Mouse (Mus musculus) megakaryocyte progenitor cell, adult 5-6 weeks (primary cell): ENCODE measurements around the gene Tbc1d12. TPM values are rescaled to one million over a fixed set of nuclear protein-coding genes. Genes with fewer than 3 reads are reported as not detected.

Experiments used
- ATAC-seq: replicated peaks from 2 replicates; pipeline ENCODE4 v1.8.0; 2016; ENCODE audit warnings: mild to moderate bottlenecking, moderate TSS enrichment, inconsistent platforms; ENCODE audit not compliant: poor library complexity
- total RNA-seq, 2 experiments: library from RNA; stranded (forward) in 1 of 2; stranded (reverse) in 1 of 2; fragments of 157-497, 149-512 nt in 1 of 2; fragments of 200-1000 nt in 1 of 2; gene quantifications; 2 replicates each; pipeline versions ENCODE4 v1.2.3 to v1.2.4; 2015 to 2017

Tbc1d12 gene
- total RNA-seq, 2 experiments from 2014 or later = 2.0 to 3.0 TPM

GRCm38 (mm10) chr19:38913786-38914185, 77.4 kb downstream of the Tbc1d12 start:
- ATAC-seq = no peak

- no peak for ATAC-seq
These were observed 78.5 kb downstream of the Tbc1d12 start for GRCm38 (mm10) chr19:38914926-38915325.

DNA sequence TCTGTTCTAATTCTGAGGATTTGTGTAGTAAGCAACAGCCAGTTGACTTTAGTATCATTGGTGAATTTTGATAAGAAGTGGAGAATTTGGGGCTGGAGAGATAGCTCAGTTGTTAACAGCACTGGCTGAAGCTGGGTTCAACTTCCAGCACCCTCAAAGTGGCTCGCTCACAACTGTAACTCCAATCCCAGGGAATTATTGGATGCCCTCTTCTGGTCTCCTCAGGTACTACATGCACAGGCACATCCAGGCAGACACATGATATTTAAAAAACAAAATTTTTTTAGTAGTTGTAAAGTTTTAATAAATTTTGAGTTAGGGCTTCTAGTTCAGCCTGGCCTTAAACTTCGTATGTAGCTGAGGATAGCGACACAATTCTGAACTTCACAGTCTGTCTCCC, 79.3 kb downstream of the Tbc1d12 start:
- peak; percentile 94 for ATAC-seq

GRCm38 (mm10) chr19:38928481-38929158, 92.2 kb downstream of the Tbc1d12 start:
- ATAC-seq = no peak

DNA sequence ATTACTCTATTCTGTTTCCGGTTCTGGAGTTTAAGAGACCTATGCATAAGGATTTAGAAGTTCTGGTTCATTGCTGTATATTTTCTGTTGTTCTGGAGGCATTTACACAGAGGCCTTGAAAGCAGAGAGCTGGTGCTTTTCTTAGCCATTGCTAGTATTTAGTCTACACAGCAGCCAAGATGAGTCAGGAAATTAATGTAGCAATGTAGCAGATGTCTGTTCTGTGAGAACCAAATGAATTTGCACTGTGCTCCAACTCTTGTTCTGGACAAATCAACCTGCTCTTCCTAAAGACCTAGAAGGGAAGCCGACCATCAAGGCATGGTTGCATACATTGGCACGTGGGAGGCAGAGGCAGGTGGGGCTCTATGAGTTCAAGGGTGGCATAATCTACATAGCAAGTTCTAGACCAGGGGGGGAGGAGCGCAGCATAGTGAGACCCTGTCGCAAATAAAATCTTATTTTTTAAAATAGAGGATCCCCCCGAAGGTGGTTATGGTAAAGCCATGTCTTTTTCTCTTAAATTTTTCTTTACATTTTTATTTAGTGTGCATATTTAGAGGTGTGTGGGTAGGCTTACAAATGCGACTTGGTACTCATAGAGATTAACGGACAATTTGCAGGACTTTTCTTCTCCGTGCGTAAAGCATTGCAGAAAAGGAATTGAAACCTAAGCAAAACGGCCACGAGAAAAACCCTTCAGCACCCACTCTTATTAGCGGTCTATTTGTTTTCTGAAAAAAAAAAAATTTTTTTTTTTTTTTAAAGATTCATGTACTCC, 93.3 kb downstream of the Tbc1d12 start:
- ATAC-seq = no peak

DNA sequence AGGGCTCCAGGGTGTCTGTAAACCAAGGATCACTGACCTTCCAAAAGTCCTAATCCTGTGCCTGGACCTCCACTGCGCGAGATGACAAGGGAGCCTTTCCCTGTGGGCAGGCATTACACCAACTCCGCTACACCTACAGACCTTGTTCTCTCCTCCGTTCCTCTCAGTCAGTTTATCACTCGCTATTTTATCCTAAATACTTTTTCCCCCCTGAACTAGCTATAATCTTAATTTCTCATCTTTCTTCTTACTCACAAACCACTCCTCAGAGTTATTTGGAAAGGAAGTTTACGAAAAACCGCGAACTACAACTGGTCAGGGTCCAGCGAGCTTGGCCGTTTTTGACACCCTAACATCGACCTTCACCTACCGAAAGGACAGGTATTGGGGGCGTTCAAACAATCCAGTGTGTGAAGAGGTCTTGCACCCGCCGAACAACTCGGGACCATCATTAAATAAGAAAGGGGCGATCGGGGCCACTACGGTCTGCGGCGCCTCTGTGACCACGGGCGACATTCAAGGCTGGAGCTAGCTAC, 93.9 kb downstream of the Tbc1d12 start:
- no peak; the same call in 1 of the 2 replicates for ATAC-seq

- peak; percentile 92 for ATAC-seq
These were observed 94.6 kb downstream of the Tbc1d12 start, which contains the start of gene Hells for GRCm38 (mm10) chr19:38930788-38931565. Hells (plus strand) TSS chr19:38930915.

DNA sequence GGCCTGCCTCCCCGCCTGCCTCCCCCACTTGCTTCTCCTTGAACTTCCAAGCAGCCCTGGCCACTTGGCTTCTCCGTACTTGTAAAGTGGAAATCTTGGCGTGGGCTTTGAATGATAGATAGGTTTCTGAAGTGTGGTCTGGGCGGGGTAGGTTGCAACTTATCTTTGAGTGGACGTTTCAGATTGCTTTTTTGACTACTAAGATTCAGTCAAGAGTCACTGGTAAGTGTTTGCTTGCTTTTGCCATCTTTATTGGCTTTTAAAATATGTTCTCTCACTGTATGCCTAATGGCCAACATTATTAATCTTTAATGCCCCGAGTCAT, 95.1 kb downstream of the Tbc1d12 start:
- no peak for ATAC-seq

GRCm38 (mm10) chr19:38944590-38945307, 108.4 kb downstream of the Tbc1d12 start:
- ATAC-seq = no peak

Other genes with a start within 250 kb of the Tbc1d12 start
- 14.5 and 15.8 TPM in 2 replicates for gene Noc3l, start 17.3 kb upstream of the Tbc1d12 start, total RNA-seq (2015)
- 35.0 and 45.5 TPM in 2 replicates for gene Noc3l, start 17.3 kb upstream of the Tbc1d12 start, total RNA-seq (2017)
- gene Hells, start 94.3 kb downstream of the Tbc1d12 start, total RNA-seq (2015) = 156 and 172 TPM in 2 replicates
- gene Hells, start 94.3 kb downstream of the Tbc1d12 start, total RNA-seq (2017) = 95.7 and 125 TPM in 2 replicates
- not detected in 2 replicates for gene Cyp2c55, start 170.4 kb downstream of the Tbc1d12 start, total RNA-seq (2015)
- not detected in 2 replicates for gene Cyp2c55, start 170.4 kb downstream of the Tbc1d12 start, total RNA-seq (2017)
- gene Cyp2c65, start 224.4 kb downstream of the Tbc1d12 start, total RNA-seq (2015) = not detected in 2 replicates
- not detected in 2 replicates for gene Cyp2c65, start 224.4 kb downstream of the Tbc1d12 start, total RNA-seq (2017)